Mouse (Mus musculus): Measurements from ENCODE around the gene Gm13090. TPM values are rescaled to one million over a fixed set of nuclear protein-coding genes. Genes with fewer than 3 reads are reported as not detected.

Gene Gm13090
- not detected in 2 replicates for polyA plus RNA-seq (2015; fragmentation: Nextera tagmentation; extraction: Ambion mirVana)

DNA sequence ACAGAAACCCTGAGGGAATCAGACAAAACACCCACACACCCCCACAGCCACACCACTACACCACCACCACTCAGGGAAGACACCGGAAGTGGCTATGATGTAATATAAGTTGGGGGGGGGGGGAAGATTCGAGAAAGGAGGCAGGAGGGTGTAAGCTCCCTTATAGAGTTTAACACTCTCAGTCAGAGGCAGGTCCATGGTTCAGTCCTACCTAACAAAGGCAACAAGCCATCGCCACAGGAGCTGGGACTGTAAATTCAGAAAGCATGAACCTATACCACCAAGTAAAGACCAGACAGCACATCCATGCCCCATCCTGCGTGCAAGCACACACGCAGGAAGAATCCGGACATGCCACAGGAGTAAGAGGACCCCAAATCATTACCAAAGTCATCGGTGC, at the start of gene Gm13090:
Gene Gm13090, plus strand, starts transcription at position 301 of the 400 bp plus-strand sequence.
- Histone ChIP-seq H3K36me3 (ENCODE audit: control insufficient read depth, insufficient read depth, low read length) (no peaks in the 10 kb centered on the region), H3K27ac (ENCODE audit: low read length) (no peak within 1 kb of the TSS), H3K4me2 (ENCODE audit: low read depth, low read length) (no peak within 1 kb of the TSS), H3K27me3 (ENCODE audit: control insufficient read depth, insufficient read depth, low read depth, low read length) (no peaks in the 10 kb centered on the region), H3K4me3 (ENCODE audit: low read length) (no peak within 1 kb of the TSS), H3K9ac (ENCODE audit: low read length) (no peak within 1 kb of the TSS), H3K9me3 (ENCODE audit: control insufficient read depth, low read length) (no peaks in the 10 kb centered on the region), H3K4me1 (replicated peaks; ENCODE audit: control insufficient read depth, insufficient read depth, low read length) (no peaks in the 10 kb centered on the region)
- no peak for ATAC-seq (ENCODE audit: low read depth)
- WGBS = 80% methylated on average over 7 of the region's 7 CpGs

DNA sequence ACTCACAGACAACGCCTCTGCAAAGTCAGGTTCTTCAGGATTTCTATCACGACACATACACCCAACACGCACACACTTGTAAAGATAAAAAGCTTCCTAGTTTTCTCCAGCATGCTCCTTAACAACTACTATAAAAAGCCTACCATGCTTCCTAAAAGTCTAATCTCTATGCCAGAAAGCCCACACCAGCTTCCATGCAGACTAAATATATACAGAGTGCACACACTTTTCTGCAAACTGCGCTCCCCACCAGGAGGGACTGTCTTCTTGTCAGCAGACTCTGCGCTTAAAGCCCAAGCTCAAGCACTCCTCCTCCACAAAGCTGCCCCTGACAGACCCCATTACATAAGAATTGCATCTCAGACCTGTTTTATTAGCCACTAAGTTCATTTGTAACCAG, 47.9 kb upstream of the Gm13090 start:
- Histone ChIP-seq H3K9me3 (ENCODE audit: control insufficient read depth, low read length) (no peaks in the 10 kb centered on the region), H3K4me3 (ENCODE audit: low read length) (no peak overlapping the region), H3K4me1 (replicated peaks; ENCODE audit: control insufficient read depth, insufficient read depth, low read length) (peaks cover 8% of the 10 kb centered on the region), H3K4me2 (ENCODE audit: low read depth, low read length) (no peak overlapping the region), H3K36me3 (ENCODE audit: control insufficient read depth, insufficient read depth, low read length) (peaks cover 1% of the 10 kb centered on the region; the same call in 1 of the 2 replicates), H3K27me3 (ENCODE audit: control insufficient read depth, insufficient read depth, low read depth, low read length) (no peaks in the 10 kb centered on the region), H3K27ac (ENCODE audit: low read length) (no peak overlapping the region), H3K9ac (ENCODE audit: low read length) (no peak overlapping the region)
- ATAC-seq (ENCODE audit: low read depth) = no peak
- WGBS = 78% methylated on average over 5 of the region's 5 CpGs

DNA sequence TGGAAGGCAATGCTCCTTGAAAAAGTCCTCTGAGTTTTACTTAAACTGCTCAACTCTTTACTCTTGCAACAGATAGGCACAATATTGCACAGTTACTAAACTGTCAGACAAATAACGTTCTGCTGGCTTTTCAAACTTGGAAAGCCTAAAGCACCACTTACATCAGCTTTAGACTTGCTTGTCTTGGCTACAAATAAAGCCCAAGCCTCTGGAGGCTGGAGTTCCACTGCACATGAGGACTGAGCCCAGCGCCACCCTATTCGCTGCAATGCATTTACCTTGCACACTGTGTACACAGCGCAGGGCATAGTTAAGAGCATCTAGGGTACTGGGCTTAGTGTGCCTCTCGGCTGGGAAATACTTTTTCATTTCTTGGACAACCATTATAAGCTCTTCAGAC, 46.1 kb upstream of the Gm13090 start:
- Histone ChIP-seq H3K27ac (ENCODE audit: low read length) (peak overlapping the region; percentile 85), H3K9me3 (ENCODE audit: control insufficient read depth, low read length) (no peaks in the 10 kb centered on the region), H3K9ac (ENCODE audit: low read length) (peak overlapping the region; percentile 79), H3K27me3 (ENCODE audit: control insufficient read depth, insufficient read depth, low read depth, low read length) (no peaks in the 10 kb centered on the region), H3K36me3 (ENCODE audit: control insufficient read depth, insufficient read depth, low read length) (peaks cover 8% of the 10 kb centered on the region; the same call in 1 of the 2 replicates), H3K4me2 (ENCODE audit: low read depth, low read length) (peak overlapping the region; percentile 76), H3K4me1 (replicated peaks; ENCODE audit: control insufficient read depth, insufficient read depth, low read length) (peaks cover 8% of the 10 kb centered on the region), H3K4me3 (ENCODE audit: low read length) (peak overlapping the region; percentile 66)
- WGBS = 30% methylated on average over 5 of the region's 5 CpGs
- peak; percentile 44; the same call in 1 of the 2 replicates for ATAC-seq (ENCODE audit: low read depth)

DNA sequence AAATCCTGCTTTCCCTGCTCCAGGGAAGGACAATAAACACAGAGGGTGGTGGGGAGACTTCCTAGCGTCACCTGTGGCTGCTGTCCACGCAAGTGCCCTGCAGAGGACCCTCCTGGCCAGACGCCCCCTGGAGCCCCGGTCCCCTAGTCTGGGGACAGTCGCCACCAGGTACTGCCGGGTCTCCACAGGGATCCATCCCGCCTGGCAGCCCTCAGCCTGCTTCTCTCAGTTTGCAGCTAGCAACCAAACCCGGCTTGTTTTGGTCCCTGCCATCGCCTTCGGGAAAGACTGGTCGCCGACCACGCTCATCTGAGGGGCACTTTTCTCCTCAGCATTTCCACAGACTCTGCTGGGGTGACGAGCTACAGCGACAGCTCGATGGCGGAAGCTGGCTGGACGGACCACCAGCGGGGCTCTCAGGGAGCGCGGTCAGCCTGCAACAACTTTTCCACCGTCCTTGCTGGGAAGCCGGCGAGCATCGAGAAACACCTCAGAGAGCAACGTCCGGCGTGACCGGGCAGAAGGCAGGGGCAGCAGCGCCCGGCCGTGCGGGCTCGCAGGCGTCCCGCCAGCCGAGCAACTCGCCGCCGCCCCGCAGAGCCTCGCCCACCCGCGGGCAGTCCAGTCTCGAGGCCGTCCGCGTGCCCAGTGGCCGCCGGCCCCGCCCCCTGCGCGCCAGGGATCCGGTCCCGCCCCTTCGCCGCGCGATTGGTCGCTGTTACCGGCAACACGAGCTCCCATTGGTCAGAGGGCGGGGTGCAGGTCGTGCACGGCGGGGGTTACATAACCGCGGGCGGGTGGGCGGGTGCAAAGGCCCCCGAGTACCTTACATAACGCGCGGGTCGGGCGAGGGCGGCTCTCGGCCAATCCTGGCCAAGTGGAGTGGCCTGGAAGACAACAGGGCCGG, 45.1 kb upstream of the Gm13090 start, which contains the start of gene Per3:
Gene Per3, minus strand, starts transcription at position 629 of the 907 bp plus-strand sequence.
- Histone ChIP-seq H3K27me3 (ENCODE audit: control insufficient read depth, insufficient read depth, low read depth, low read length) (no peaks in the 10 kb centered on the region), H3K9me3 (ENCODE audit: control insufficient read depth, low read length) (no peaks in the 10 kb centered on the region), H3K27ac (ENCODE audit: low read length) (peak within 1 kb of the TSS; percentile 85), H3K4me1 (replicated peaks; ENCODE audit: control insufficient read depth, insufficient read depth, low read length) (peaks cover 8% of the 10 kb centered on the region), H3K36me3 (ENCODE audit: control insufficient read depth, insufficient read depth, low read length) (peaks cover 8% of the 10 kb centered on the region; the same call in 1 of the 2 replicates), H3K9ac (ENCODE audit: low read length) (peak within 1 kb of the TSS; percentile 79), H3K4me2 (ENCODE audit: low read depth, low read length) (peak within 1 kb of the TSS; percentile 76), H3K4me3 (ENCODE audit: low read length) (peak within 1 kb of the TSS; percentile 66)
- WGBS = under 1% methylated on average over 62 of the region's 79 CpGs
- peak; percentile 97 for ATAC-seq (ENCODE audit: low read depth)

DNA sequence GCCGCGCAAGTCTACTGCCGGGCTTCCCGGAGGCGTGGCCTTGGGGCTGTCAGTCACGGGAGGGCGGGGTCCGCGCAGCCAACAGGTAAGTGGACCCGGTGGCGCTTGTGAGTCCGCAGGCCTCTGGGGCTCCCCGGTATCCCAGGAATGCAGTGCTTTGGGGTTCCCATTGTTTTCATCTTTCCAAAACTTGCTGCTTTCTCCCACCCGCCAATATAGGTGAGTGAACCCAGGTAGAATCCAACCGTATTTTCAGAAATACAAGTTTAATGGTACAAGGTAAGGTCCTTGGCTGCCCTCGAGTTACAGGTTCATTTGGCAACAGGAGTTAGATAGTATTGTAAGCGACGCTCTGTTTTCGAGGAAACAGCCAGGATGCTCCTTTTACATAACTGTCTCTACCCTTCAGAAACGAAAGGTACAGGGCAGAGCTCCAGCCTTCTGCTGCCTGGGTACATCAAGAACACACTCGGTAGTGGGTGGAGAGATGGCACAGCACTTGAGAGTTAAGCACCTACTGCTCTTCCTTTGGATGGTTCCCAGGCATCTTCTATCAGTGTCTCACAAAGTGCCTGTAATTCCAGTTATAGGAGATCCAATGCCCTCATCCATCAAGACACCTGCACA, 44.3 kb upstream of the Gm13090 start:
- 4% methylated on average over 21 of the region's 21 CpGs for WGBS
- H3K4me2 ChIP-seq (ENCODE audit: low read depth, low read length) = peak overlapping the region; percentile 76
- H3K27ac ChIP-seq (ENCODE audit: low read length) = peak overlapping the region; percentile 42; the same call in 1 of the 2 replicates
- H3K9ac ChIP-seq (ENCODE audit: low read length) = peak overlapping the region; percentile 59
- H3K9me3 ChIP-seq (ENCODE audit: control insufficient read depth, low read length) = no peaks in the 10 kb centered on the region
- peaks cover 8% of the 10 kb centered on the region for H3K4me1 ChIP-seq (replicated peaks; ENCODE audit: control insufficient read depth, insufficient read depth, low read length)
- H3K4me3 ChIP-seq (ENCODE audit: low read length) = peak overlapping the region; percentile 66
- no peaks in the 10 kb centered on the region for H3K27me3 ChIP-seq (ENCODE audit: control insufficient read depth, insufficient read depth, low read depth, low read length)
- ATAC-seq (ENCODE audit: low read depth) = no peak; the same call in 1 of the 2 replicates
- H3K36me3 ChIP-seq (ENCODE audit: control insufficient read depth, insufficient read depth, low read length) = peaks cover 8% of the 10 kb centered on the region; the same call in 1 of the 2 replicates

DNA sequence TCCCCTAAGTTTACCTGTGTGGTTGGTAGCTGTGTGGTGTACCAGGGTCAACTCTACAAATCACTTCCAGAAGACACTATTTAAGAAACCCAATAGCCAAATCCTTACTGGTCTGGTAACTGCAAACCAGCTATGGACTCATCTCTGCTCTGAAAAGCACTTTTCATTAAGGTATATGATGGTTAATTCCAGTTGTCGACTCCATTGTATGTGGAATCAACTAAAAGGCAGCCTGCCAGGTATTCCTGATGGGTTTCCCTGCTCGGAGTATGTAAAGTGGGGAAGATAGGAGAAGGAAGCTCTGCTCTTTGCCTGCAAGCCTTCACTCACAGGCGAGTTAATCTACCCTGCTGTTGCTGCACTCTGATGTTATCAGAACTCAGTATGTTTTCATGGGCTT, 42.8 kb upstream of the Gm13090 start:
- Histone ChIP-seq H3K36me3 (ENCODE audit: control insufficient read depth, insufficient read depth, low read length) (peaks cover 16% of the 10 kb centered on the region; the same call in 1 of the 2 replicates), H3K9me3 (ENCODE audit: control insufficient read depth, low read length) (no peaks in the 10 kb centered on the region), H3K4me2 (ENCODE audit: low read depth, low read length) (no peak overlapping the region), H3K9ac (ENCODE audit: low read length) (no peak overlapping the region), H3K27me3 (ENCODE audit: control insufficient read depth, insufficient read depth, low read depth, low read length) (no peaks in the 10 kb centered on the region), H3K4me1 (replicated peaks; ENCODE audit: control insufficient read depth, insufficient read depth, low read length) (peaks cover 8% of the 10 kb centered on the region), H3K27ac (ENCODE audit: low read length) (no peak overlapping the region), H3K4me3 (ENCODE audit: low read length) (no peak overlapping the region)
- 86% methylated on average over 3 of the region's 3 CpGs for WGBS
- ATAC-seq (ENCODE audit: low read depth) = no peak

DNA sequence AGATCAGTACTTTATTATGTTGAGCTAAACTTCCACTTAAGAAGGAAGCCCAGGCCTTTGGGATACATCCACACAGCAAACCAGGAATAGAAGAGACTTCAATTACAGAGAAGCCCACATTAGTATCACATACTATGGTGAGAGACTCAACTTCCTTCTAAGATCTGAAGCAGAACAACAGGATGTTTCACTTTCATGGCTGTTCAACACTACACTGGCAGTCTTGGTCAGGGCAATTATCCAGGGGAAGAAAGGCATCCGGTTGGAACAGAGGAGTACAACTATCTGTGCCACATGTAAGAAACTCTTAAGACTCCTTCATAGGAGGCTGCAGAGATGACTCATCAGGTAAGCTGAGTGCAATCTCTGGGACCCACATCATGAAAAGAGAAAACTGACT, 38.2 kb upstream of the Gm13090 start:
- Histone ChIP-seq H3K4me3 (ENCODE audit: low read length) (no peak overlapping the region), H3K27me3 (ENCODE audit: control insufficient read depth, insufficient read depth, low read depth, low read length) (no peaks in the 10 kb centered on the region), H3K27ac (ENCODE audit: low read length) (no peak overlapping the region), H3K4me2 (ENCODE audit: low read depth, low read length) (no peak overlapping the region), H3K36me3 (ENCODE audit: control insufficient read depth, insufficient read depth, low read length) (peaks cover 23% of the 10 kb centered on the region), H3K4me1 (replicated peaks; ENCODE audit: control insufficient read depth, insufficient read depth, low read length) (peaks cover 2% of the 10 kb centered on the region), H3K9ac (ENCODE audit: low read length) (no peak overlapping the region), H3K9me3 (ENCODE audit: control insufficient read depth, low read length) (no peaks in the 10 kb centered on the region)
- WGBS = 82% methylated on average over 1 of the region's 1 CpGs
- ATAC-seq (ENCODE audit: low read depth) = no peak

DNA sequence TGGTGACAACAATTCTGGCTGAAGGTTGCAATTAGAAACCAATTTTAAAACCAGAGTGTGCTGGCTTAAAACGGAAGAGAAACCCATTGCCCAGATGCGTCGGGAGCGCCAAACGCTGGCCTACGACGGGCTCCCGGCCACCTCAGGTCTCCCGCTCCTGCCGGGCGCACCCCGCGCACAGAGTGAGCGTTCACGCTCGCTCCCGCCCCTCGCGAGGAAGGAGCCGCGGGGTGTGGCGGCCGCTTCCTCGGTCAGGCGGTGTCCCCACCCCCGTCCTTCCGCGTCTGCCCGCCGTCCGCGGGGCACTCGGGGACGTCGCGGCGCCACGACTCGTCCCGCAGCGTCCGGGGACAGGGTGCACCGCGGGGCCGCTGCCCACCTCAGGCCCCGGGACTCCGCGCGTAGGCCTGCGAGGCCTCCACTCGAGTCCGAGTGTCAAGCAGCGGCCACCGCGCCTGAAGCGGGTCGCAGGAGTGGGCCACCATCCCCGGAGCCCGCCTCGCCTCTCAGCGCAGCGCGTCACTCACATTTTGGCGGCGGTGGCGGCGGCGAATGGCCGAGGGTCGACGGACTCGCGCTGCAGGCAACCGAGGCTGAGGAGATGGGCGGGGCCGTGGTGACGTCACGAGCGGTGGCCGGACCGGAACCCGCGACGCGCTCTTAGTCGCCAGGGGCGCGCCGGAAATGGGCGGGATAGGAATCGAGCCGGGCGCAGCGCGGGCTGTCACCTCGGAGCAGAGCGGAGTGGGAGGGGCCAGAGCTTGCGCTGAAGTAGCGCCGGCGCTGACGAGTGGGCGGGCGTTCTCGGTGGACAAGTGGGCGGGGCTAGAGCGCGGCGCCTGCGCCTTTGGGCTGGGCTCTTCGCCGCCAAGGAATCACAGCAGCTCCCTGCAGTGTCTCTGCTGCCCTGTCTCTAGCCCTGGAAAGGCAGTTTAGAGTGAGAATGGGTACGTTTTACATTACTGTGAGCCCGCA, 31.7 kb upstream of the Gm13090 start, which contains the start of gene Vamp3:
Gene Vamp3, minus strand, starts transcription at position 617 of the 975 bp plus-strand sequence.
- Histone ChIP-seq H3K27me3 (ENCODE audit: control insufficient read depth, insufficient read depth, low read depth, low read length) (no peaks in the 10 kb centered on the region), H3K9me3 (ENCODE audit: control insufficient read depth, low read length) (peaks cover 2% of the 10 kb centered on the region; the same call in 1 of the 2 replicates), H3K36me3 (ENCODE audit: control insufficient read depth, insufficient read depth, low read length) (peaks cover 7% of the 10 kb centered on the region), H3K27ac (ENCODE audit: low read length) (peak within 1 kb of the TSS; percentile 96), H3K4me3 (ENCODE audit: low read length) (peak within 1 kb of the TSS; percentile 91), H3K9ac (ENCODE audit: low read length) (peak within 1 kb of the TSS; percentile 96), H3K4me2 (ENCODE audit: low read depth, low read length) (peak within 1 kb of the TSS; percentile 83), H3K4me1 (replicated peaks; ENCODE audit: control insufficient read depth, insufficient read depth, low read length) (peaks cover 10% of the 10 kb centered on the region)
- ATAC-seq (ENCODE audit: low read depth) = peak; percentile 99
- under 1% methylated on average over 101 of the region's 114 CpGs for WGBS

All from lung, embryonic 16.5 days (tissue).